Mouse (Mus musculus): ENCODE data around the gene Gtsf1. TPM values are rescaled to one million over a fixed set of nuclear protein-coding genes. Genes with fewer than 3 reads are reported as not detected.

Gene Gtsf1
- polyA plus RNA-seq (2012; ENCODE audit: low replicate concordance): not detected in 2 replicates

DNA sequence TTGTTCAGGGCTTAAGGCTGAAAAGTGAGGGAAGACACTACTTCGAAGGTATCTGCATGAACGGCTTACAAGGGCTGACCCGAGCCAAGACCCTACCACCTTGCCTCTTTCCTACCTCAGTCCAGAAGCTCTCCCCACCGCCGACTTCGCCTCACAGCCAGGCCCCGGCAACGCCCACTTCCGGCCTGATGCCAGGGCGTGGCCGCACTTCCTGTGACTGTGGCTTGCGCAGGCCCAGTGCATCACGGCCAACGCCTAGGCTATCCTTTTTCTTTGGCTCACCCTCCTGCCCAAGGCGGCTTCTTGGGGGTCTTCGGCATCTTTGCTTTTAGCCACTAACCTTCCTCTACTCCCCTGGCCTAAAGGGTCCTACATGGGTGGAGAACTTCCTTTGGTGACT is at the start of gene Gtsf1:
Gene Gtsf1 (minus strand): TSS at position 230 of the 400 bp plus-strand sequence.

DNA sequence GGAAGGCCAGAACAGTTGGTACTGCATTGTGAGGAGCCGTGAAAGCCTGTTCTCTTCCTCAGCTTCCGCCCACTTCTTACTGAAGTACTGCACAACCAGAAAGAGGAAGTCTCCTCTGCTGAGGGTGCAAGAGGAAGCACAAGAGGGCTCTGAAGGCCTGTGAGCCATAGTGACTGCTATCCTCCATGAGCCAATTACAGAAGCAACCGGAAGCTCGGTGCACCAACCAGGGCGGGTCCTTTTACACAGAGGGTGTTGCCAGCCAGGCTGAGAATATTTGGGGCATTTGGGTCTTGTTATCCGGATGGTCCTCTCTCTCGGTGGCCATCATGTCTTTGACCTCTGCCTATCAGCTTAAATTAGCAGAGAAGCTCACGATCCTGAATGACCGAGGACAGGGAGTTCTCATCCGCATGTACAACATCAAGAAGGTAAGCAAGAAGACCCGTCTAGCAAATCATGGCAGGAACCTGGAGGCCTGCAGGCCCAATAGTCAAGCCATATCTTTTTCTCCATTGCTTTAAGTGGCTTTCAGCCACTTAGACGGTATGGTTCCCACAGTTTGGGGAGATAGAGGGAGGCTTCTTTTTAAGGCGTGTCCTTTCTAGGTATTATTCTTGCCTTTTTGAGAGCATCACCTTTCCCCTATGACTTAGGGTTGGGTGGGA is 23.4 kb upstream of the Gtsf1 start, which contains the start of gene Nckap1l:
Gene Nckap1l (plus strand): TSS at position 244 of the 668 bp plus-strand sequence.

GRCm38 (mm10) chr15:103448369-103448768 is 18.1 kb upstream of the Gtsf1 start, which contains the start of gene Gtsf2:
TSS of gene Gtsf2 (minus strand) at chr15:103448469.

DNA sequence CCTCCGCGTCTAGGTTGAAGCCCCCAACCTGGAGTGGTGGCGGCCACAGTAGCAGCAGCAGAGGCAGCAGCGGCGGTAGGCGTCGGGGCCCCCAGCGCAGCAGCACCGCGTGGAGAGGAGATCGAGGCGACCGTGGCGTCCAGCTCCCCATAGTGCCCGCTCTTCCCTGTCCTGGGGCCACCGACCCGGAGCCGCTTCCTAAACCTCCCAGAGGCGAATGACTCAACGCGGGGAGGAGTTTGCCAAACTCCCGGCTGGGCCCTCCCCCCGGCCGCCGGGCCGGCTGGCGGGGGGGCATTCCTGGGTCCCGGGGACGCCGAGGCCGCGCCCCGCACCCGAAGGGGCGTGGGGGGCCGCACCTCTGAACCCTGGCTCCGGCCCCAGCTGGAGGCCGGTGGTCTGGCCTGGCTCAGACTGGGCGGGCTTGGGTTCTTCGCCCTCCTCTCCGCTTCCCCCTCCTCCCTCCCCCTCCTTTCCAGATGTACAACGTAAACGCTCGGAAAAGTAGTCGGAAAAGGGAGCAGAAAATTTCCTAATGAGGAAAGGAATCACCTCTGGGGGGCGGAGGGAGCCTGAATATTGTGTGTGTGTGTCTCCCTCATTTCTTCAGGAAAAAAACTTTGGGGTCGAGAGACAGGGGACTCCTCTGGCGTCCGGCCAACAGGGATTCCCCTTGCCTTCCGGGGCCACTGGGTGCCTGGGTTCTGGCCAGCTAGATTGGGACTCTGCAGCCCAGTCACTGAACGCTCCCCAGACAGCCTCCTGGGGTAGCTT is 63.7 kb downstream of the Gtsf1 start, which contains the start of gene Itga5:
Gene Itga5 (minus strand): TSS at position 388 of the 774 bp plus-strand sequence.

Other genes starting within 250 kb of the Gtsf1 start
- gene Cbx5, start 190.7 kb downstream of the Gtsf1 start, polyA plus RNA-seq (2012; ENCODE audit: low replicate concordance): 3.3 and 8.9 TPM in 2 replicates
- gene Hnrnpa1, start 190.0 kb downstream of the Gtsf1 start, polyA plus RNA-seq (2012; ENCODE audit: low replicate concordance): 38.4 and 107 TPM in 2 replicates
- gene Nfe2, start 172.1 kb downstream of the Gtsf1 start, polyA plus RNA-seq (2012; ENCODE audit: low replicate concordance): 83.4 and 89.7 TPM in 2 replicates
- 10.5 and 45.1 TPM in 2 replicates for gene Copz1, start 157.8 kb downstream of the Gtsf1 start, polyA plus RNA-seq (2012; ENCODE audit: low replicate concordance)
- gene Gpr84, start 119.9 kb downstream of the Gtsf1 start, polyA plus RNA-seq (2012; ENCODE audit: low replicate concordance): 0.10 and 0.16 TPM in 2 replicates
- 400 and 549 TPM in 2 replicates for gene Zfp385a, start 90.4 kb downstream of the Gtsf1 start, polyA plus RNA-seq (2012; ENCODE audit: low replicate concordance)
- gene Itga5, start 63.7 kb downstream of the Gtsf1 start, polyA plus RNA-seq (2012; ENCODE audit: low replicate concordance): 17.7 and 39.6 TPM in 2 replicates
- gene Gtsf2, start 18.0 kb upstream of the Gtsf1 start, polyA plus RNA-seq (2012; ENCODE audit: low replicate concordance): not detected in 2 replicates
- gene Nckap1l, start 23.3 kb upstream of the Gtsf1 start, polyA plus RNA-seq (2012; ENCODE audit: low replicate concordance): 3.1 and 9.3 TPM in 2 replicates
- 3.5 and 6.1 TPM in 2 replicates for gene Pde1b, start 72.6 kb upstream of the Gtsf1 start, polyA plus RNA-seq (2012; ENCODE audit: low replicate concordance)
- not detected in 2 replicates for gene Ppp1r1a, start 107.5 kb upstream of the Gtsf1 start, polyA plus RNA-seq (2012; ENCODE audit: low replicate concordance)
- gene Glycam1, start 134.6 kb upstream of the Gtsf1 start, polyA plus RNA-seq (2012; ENCODE audit: low replicate concordance): not detected in 2 replicates